Comparison of ENCODE assay signal across 10 mouse cellular contexts in genomic region chr1:127242151-127242887, GRCm38 (mm10). TPM values are rescaled to one million over a fixed set of nuclear protein-coding genes. Genes with fewer than 3 reads are reported as not detected.
A peak's percentile ranks its signal among the peaks of the same experiment; 100 is the strongest.
DNase-seq lines count a peak whose midpoint lies in the region; TF ChIP-seq lines count a peak whose summit lies in the region.
"Had no signal": no experiment of that assay in that cellular context is flagged by ENCODE, and none has a peak within 500 bp of the region (broad histone marks: within the 10 kb centered on the region; RNA-seq: fewer than 3 reads in every experiment).

No protein-coding gene starts in this region.

- H3K4me1 ChIP-seq in lung, adult 2 months (ENCODE audit: control insufficient read depth, insufficient read depth, low read length), result peaks cover 11% of the 10 kb centered on the region

- intact Hi-C loops in gastrocnemius, adult 2 months (cut with DNase I), result no loop called here

- 51% methylated on average over 15 of the region's 15 CpGs for WGBS in lung, adult 2 months

- H3K27ac ChIP-seq in gastrocnemius, adult 2 months, result 0 out of 2 replicates have a peak overlapping the region, but pooled peaks have one; percentile 24
- H3K27ac ChIP-seq: embryonic facial prominence, embryonic 12.5 days; midbrain, embryonic 10.5 days had no signal

- TF ChIP-seq POLR2A in lung, adult 2 months (IDR thresholded peaks at IDR 0.05; ENCODE audit: borderline replicate concordance, extremely low read depth, low read depth, low read length), result no peak

- no peak for DNase-seq in gastrocnemius, adult 2 months
- no peak for DNase-seq in gastrocnemius, postnatal 25 days
- no peak for DNase-seq in lung, adult 2 months
- DNase-seq in lung, adult 18-20 months, result no peak
- peak; percentile 84 for DNase-seq in induced T-regulatory cell, adult 2 months (ENCODE audit: low read depth)
- peak; percentile 23 to 38 for DNase-seq in natural killer cell, adult 2 months (ENCODE audit: low spot score in 2 of 2)
- DNase-seq in right cerebral cortex, postnatal 25 days, result no peak
- DNase-seq in gastrocnemius, postnatal 4 days (ENCODE audit: low spot score in 2 of 2), result no peak

- no peak for TF ChIP-seq CTCF in gastrocnemius, adult 2 months (IDR thresholded peaks at IDR 0.05)
- TF ChIP-seq CTCF in lung, adult 2 months (IDR thresholded peaks at IDR 0.05; ENCODE audit: insufficient read depth, low read length), result no peak

- H3K4me3 ChIP-seq in gastrocnemius, adult 2 months, result peak overlapping the region; percentile 45
- H3K4me3 ChIP-seq in lung, adult 2 months (replicated peaks; ENCODE audit: extremely low read depth, low read depth, low read length), result peak overlapping the region; percentile 11
- H3K4me3 ChIP-seq: embryonic facial prominence, embryonic 12.5 days; midbrain, embryonic 10.5 days had no signal

RNA-seq across cellular contexts. Expression of gene Mgat5, which starts 37.5 kb away (rescaled TPM):
- total RNA-seq in gastrocnemius, adult 2 months (2021), result 1 to 10 TPM in 1 of 2 experiments, under 1 TPM in 1; 0.79 to 1.5 TPM
- total RNA-seq in gastrocnemius, postnatal 25 days (2021), result 1 to 10 TPM; 1.3 to 1.8 TPM
- 6.9 and 9.0 TPM in 2 replicates for polyA plus RNA-seq in lung, adult 2 months (2012; rRNA removed)
- 1 to 10 TPM; 5.9 to 6.1 TPM for total RNA-seq in gastrocnemius, postnatal 4 days (2021)

Comparison
In these comparisons a context has a peak if more than half of its experiments do, and no peak if none do; other contexts are left out.
1. DNase-seq: peak in induced T-regulatory cell, adult 2 months (single experiment) and natural killer cell, adult 2 months (2 of 2); none in gastrocnemius, adult 2 months (single experiment), gastrocnemius, postnatal 25 days (single experiment), lung, adult 2 months (single experiment), lung, adult 18-20 months (0 of 2), right cerebral cortex, postnatal 25 days (single experiment) and gastrocnemius, postnatal 4 days (0 of 2).